Mouse (Mus musculus) right cerebral cortex, postnatal 10 days (tissue): Measurements from ENCODE around the gene Sestd1.
A peak's percentile ranks its signal among the peaks of the same experiment; 100 is the strongest.

Experiments
- DNase-seq, 2 experiments: peaks; one replicate each; pipeline ENCODE4 v3.0.0; 2021; ENCODE audit warnings: low spot score in 2 of 2

The Sestd1 gene

GRCm38 (mm10) chr2:77280512-77281409 lies at the start of gene Sestd1:
Sestd1 (minus strand) TSS chr2:77280592.
- DNase-seq: peak; percentile 71 to 73

GRCm38 (mm10) chr2:77327246-77327645 lies 46.9 kb upstream of the Sestd1 start:
- DNase-seq: no peak

GRCm38 (mm10) chr2:77323739-77324138 lies 43.3 kb upstream of the Sestd1 start:
- DNase-seq: no peak

- peak; percentile 38 to 47 for DNase-seq
These were observed 42.8 kb upstream of the Sestd1 start for GRCm38 (mm10) chr2:77323156-77323555.

- no peak for DNase-seq
These were observed 38.8 kb upstream of the Sestd1 start for GRCm38 (mm10) chr2:77319196-77319595.

- peak in 1 of 2 experiments; percentile 31 for DNase-seq
These were observed 36.6 kb upstream of the Sestd1 start for GRCm38 (mm10) chr2:77316961-77317360.

- DNase-seq: no peak
These were observed 33.5 kb upstream of the Sestd1 start for GRCm38 (mm10) chr2:77313846-77314245.

GRCm38 (mm10) chr2:77312616-77313015 lies 32.2 kb upstream of the Sestd1 start:
- no peak for DNase-seq

- no peak for DNase-seq
These were observed 28.9 kb upstream of the Sestd1 start for GRCm38 (mm10) chr2:77309313-77309712.

- no peak for DNase-seq
These were observed 24.1 kb upstream of the Sestd1 start for GRCm38 (mm10) chr2:77304494-77304893.

GRCm38 (mm10) chr2:77303716-77304115 lies 23.3 kb upstream of the Sestd1 start:
- no peak for DNase-seq

- DNase-seq: no peak
These were observed 22.4 kb upstream of the Sestd1 start for GRCm38 (mm10) chr2:77302655-77303348.

GRCm38 (mm10) chr2:77301687-77302389 lies 21.4 kb upstream of the Sestd1 start:
- peak in 1 of 2 experiments; percentile 40 for DNase-seq

- no peak for DNase-seq
These were observed 9.3 kb upstream of the Sestd1 start for GRCm38 (mm10) chr2:77289701-77290100.

GRCm38 (mm10) chr2:77286755-77287154 lies 6.4 kb upstream of the Sestd1 start:
- DNase-seq: no peak

GRCm38 (mm10) chr2:77284281-77284899 lies 4.0 kb upstream of the Sestd1 start:
- DNase-seq: no peak

- peak; percentile 63 to 66 for DNase-seq
These were observed 406 bp downstream of the Sestd1 start for GRCm38 (mm10) chr2:77279861-77280511.

- no peak for DNase-seq
These were observed 3.1 kb downstream of the Sestd1 start for GRCm38 (mm10) chr2:77277272-77277671.

- DNase-seq: no peak
These were observed 4.5 kb downstream of the Sestd1 start for GRCm38 (mm10) chr2:77275851-77276250.

GRCm38 (mm10) chr2:77274976-77275641 lies 5.3 kb downstream of the Sestd1 start:
- DNase-seq: no peak

- DNase-seq: no peak
These were observed 7.4 kb downstream of the Sestd1 start for GRCm38 (mm10) chr2:77272953-77273352.
